Mouse (Mus musculus) CH12.LX (cell line): ENCODE results near the gene Amigo1. TPM values are rescaled to one million over a fixed set of nuclear protein-coding genes. Genes with fewer than 3 reads are reported as not detected.

Experiments
- DNase-seq: peaks from one replicate; pipeline ENCODE4 v3.0.0-alpha.2; 2013; ENCODE audit errors: extremely low read depth
- H3K27ac ChIP-seq: 2 replicates; pipeline ENCODE4 v1.5.1; 2012; ENCODE audit warnings: low read depth, mild to moderate bottlenecking, control low read depth, moderate library complexity; ENCODE audit not compliant: insufficient read depth
- H3K27me3 ChIP-seq: replicated peaks from 2 replicates; pipeline ENCODE3; 2012; ENCODE audit warnings: inconsistent platforms
- H3K36me3 ChIP-seq, 2 experiments: replicated peaks in 1 of 2; 2 replicates each; pipeline versions ENCODE3 to v1.6.1; 2012; ENCODE audit warnings: inconsistent platforms in 1 of 2, low read length in 1 of 2, mild to moderate bottlenecking in 1 of 2, mixed read lengths in 1 of 2, moderate library complexity in 1 of 2; ENCODE audit not compliant: control insufficient read depth in 1 of 2, insufficient read depth in 1 of 2
- H3K4me1 ChIP-seq, 2 experiments: 2 replicates each; pipeline ENCODE4 v1.6.1; 2012; ENCODE audit warnings: inconsistent platforms in 1 of 2, moderate library complexity in 1 of 2; ENCODE audit not compliant: insufficient read depth in 2 of 2, control insufficient read depth in 1 of 2
- H3K4me2 ChIP-seq: 2 replicates; pipeline ENCODE4 v1.6.1; 2012; ENCODE audit warnings: low read depth, mild to moderate bottlenecking, control low read depth; ENCODE audit not compliant: poor library complexity, insufficient read depth, severe bottlenecking
- H3K4me3 ChIP-seq, 3 experiments: fragments of 150-350 bp in 1 of 3; sonication (generic) in 1 of 3; replicated peaks in 1 of 3; 2 replicates each; pipeline versions ENCODE3 to v1.5.1; 2011 to 2012; ENCODE audit warnings: low read depth in 2 of 3, low read length in 2 of 3, mild to moderate bottlenecking in 2 of 3, moderate library complexity in 2 of 3, control low read depth in 1 of 3, improper control_type of control experiment in 1 of 3, inconsistent platforms in 1 of 3, mixed read lengths in 1 of 3; ENCODE audit not compliant: poor library complexity in 1 of 3
- H3K79me2 ChIP-seq: replicated peaks from 2 replicates; pipeline ENCODE4 v1.6.1; 2012; ENCODE audit warnings: mild to moderate bottlenecking, moderate library complexity; ENCODE audit not compliant: control insufficient read depth, poor library complexity, insufficient read depth, severe bottlenecking; ENCODE audit errors: extremely low read depth
- H3K9ac ChIP-seq: 2 replicates; pipeline ENCODE4 v1.6.1; 2012; ENCODE audit warnings: low read depth, mild to moderate bottlenecking, control low read depth, moderate library complexity; ENCODE audit not compliant: insufficient read depth
- H3K9me3 ChIP-seq: replicated peaks from 2 replicates; pipeline ENCODE3; 2012; ENCODE audit warnings: low read length, inconsistent platforms, mixed read lengths
- BHLHE40 ChIP-seq: IDR thresholded peaks from 2 replicates; pipeline ENCODE4 v1.6.1; 2011; ENCODE audit warnings: mild to moderate bottlenecking, low read depth, low read length, improper control_type of control experiment
- CHD1 ChIP-seq: IDR thresholded peaks from 2 replicates; pipeline ENCODE4 v1.6.1; 2012; ENCODE audit warnings: low read depth, low read length, improper control_type of control experiment, inconsistent platforms
- CTCF ChIP-seq, 2 experiments: IDR thresholded peaks in 1 of 2; conservative IDR thresholded peaks in 1 of 2; 2 replicates each; pipeline ENCODE4 v1.5.1; 2011 to 2012; ENCODE audit warnings: low read depth in 2 of 2, low read length in 2 of 2, improper control_type of control experiment in 1 of 2, inconsistent platforms in 1 of 2, mild to moderate bottlenecking in 1 of 2, moderate library complexity in 1 of 2
- EP300 ChIP-seq: IDR thresholded peaks from 2 replicates; pipeline ENCODE4 v1.6.1; 2011; ENCODE audit warnings: low read length, improper control_type of control experiment
- ETS1 ChIP-seq: conservative IDR thresholded peaks from 2 replicates; pipeline ENCODE4 v1.6.1; 2012; ENCODE audit warnings: low read depth, mild to moderate bottlenecking, inconsistent platforms, low read length, improper control_type of control experiment, moderate library complexity
- GABPA ChIP-seq: IDR thresholded peaks from 2 replicates; pipeline ENCODE4 v1.6.1; 2012; ENCODE audit warnings: low read depth, low read length, improper control_type of control experiment, inconsistent platforms; ENCODE audit not compliant: insufficient replicate concordance
- IRF4 ChIP-seq: IDR thresholded peaks from 2 replicates; pipeline ENCODE4 v1.6.1; 2014; ENCODE audit warnings: low read depth, mild to moderate bottlenecking, inconsistent platforms, low read length, improper control_type of control experiment
- JUN ChIP-seq: IDR thresholded peaks from 2 replicates; pipeline ENCODE4 v1.6.1; 2011; ENCODE audit warnings: low read depth, mild to moderate bottlenecking, low read length, improper control_type of control experiment, moderate library complexity; ENCODE audit not compliant: insufficient read depth
- JUND ChIP-seq: conservative IDR thresholded peaks from 2 replicates; pipeline ENCODE4 v1.6.1; 2011; ENCODE audit warnings: low read depth, low read length, improper control_type of control experiment
- KAT2A ChIP-seq: IDR thresholded peaks from 2 replicates; pipeline ENCODE4 v1.6.1; 2012; ENCODE audit warnings: low read length, improper control_type of control experiment, inconsistent platforms; ENCODE audit not compliant: insufficient replicate concordance
- MAX ChIP-seq: IDR thresholded peaks from 2 replicates; pipeline ENCODE4 v1.6.1; 2011; ENCODE audit warnings: low read length, improper control_type of control experiment
- MAZ ChIP-seq: IDR thresholded peaks from 2 replicates; pipeline ENCODE4 v1.6.1; 2012; ENCODE audit warnings: low read depth, mild to moderate bottlenecking, inconsistent platforms, low read length, improper control_type of control experiment, moderate library complexity
- MXI1 ChIP-seq: IDR thresholded peaks from 2 replicates; pipeline ENCODE4 v1.6.1; 2011; ENCODE audit warnings: mild to moderate bottlenecking, low read depth, low read length, improper control_type of control experiment
- NELFE ChIP-seq: IDR thresholded peaks from 2 replicates; pipeline ENCODE4 v1.6.1; 2011; ENCODE audit warnings: low read depth, low read length, improper control_type of control experiment
- PAX5 ChIP-seq: IDR thresholded peaks from 2 replicates; pipeline ENCODE4 v1.6.1; 2012; ENCODE audit warnings: low read length, inconsistent platforms, mixed read lengths
- POLR2AphosphoS2 ChIP-seq: IDR thresholded peaks from 2 replicates; pipeline ENCODE4 v1.6.1; 2011; ENCODE audit warnings: low read depth, low read length, improper control_type of control experiment
- SMC3 ChIP-seq: IDR thresholded peaks from 2 replicates; pipeline ENCODE4 v1.6.1; 2011; ENCODE audit warnings: low read depth, low read length, improper control_type of control experiment
- TBP ChIP-seq: conservative IDR thresholded peaks from 2 replicates; pipeline ENCODE4 v1.6.1; 2011; ENCODE audit warnings: low read depth, low read length, improper control_type of control experiment
- UBTF ChIP-seq: IDR thresholded peaks from 2 replicates; pipeline ENCODE4 v1.6.1; 2012; ENCODE audit warnings: low read depth, mild to moderate bottlenecking, inconsistent platforms, low read length, improper control_type of control experiment, moderate library complexity
- USF2 ChIP-seq: conservative IDR thresholded peaks from 2 replicates; pipeline ENCODE4 v1.6.1; 2011; ENCODE audit warnings: low read depth, low read length, improper control_type of control experiment
- ZC3H11A ChIP-seq: IDR thresholded peaks from 2 replicates; pipeline ENCODE4 v1.6.1; 2012; ENCODE audit warnings: low read depth, mild to moderate bottlenecking, inconsistent platforms, low read length, improper control_type of control experiment
- dilution Hi-C: fragments of 300-500 bp; cut with MboI; formaldehyde crosslinking; loops from 2 replicates; pipeline ENCODE4 v1.14.3; 2020; ENCODE audit warnings: low sequenced_read_pairs; ENCODE audit not compliant: extremely low pct_unique_long_range_greater_than_20kb, extremely low pct_ligation_motif_present
- in situ Hi-C: fragments of 300-500 bp; cut with MboI; formaldehyde crosslinking; loops from 3 replicates; pipeline ENCODE4 v1.14.3; 2019; ENCODE audit warnings: low sequenced_read_pairs, low pct_ligation_motif_present, low pct_unique_long_range_greater_than_20kb, mixed read lengths
- polyA plus RNA-seq: library from polyadenylated mRNA; unstranded; fragments of >175 nt; gene quantifications from 2 replicates; pipeline ENCODE4 v1.2.1, GENCODE M21; 2012; ENCODE audit warnings: low read depth; ENCODE audit not compliant: insufficient read length
- total RNA-seq, 2 experiments: library from RNA; depleted of rRNA; stranded (reverse); fragments of 300-350 nt in 1 of 2; fragments of >200 nt in 1 of 2; gene quantifications; 2 replicates each; pipeline ENCODE4 v1.2.3; 2012 to 2014

Amigo1 gene
- total and polyA plus RNA-seq, 3 experiments = 0.21 to 0.59 TPM; not detected in 1

GRCm38 (mm10) chr3:108195941-108196590 is 9.9 kb downstream of the Amigo1 start:
- Histone ChIP-seq H3K36me3 (peaks cover 0 to 48% of the 10 kb centered on the region in 2 experiments), H3K9me3 (no peaks in the 10 kb centered on the region), H3K4me1 (peaks cover 15 to 24% of the 10 kb centered on the region in 2 experiments), H3K9ac (no peak overlapping the region), H3K27me3 (no peaks in the 10 kb centered on the region), H3K4me2 (no peak overlapping the region), H3K27ac (no peak overlapping the region), H3K79me2 (no peaks in the 10 kb centered on the region; the same call in 1 of the 2 replicates), H3K4me3 (no peak overlapping the region)
- dilution Hi-C loops = no loop called here
- in situ Hi-C loops = no loop called here
- DNase-seq = no peak
- TF ChIP-seq ETS1 (no peak), MAX (no peak), JUND (no peak), BHLHE40 (no peak), GABPA (no peak), MAZ (no peak), PAX5 (no peak), TBP (no peak), IRF4 (no peak), UBTF (no peak), NELFE (no peak), USF2 (no peak), CHD1 (no peak), EP300 (no peak), JUN (no peak), MXI1 (no peak), KAT2A (no peak), POLR2AphosphoS2 (no peak)

DNA sequence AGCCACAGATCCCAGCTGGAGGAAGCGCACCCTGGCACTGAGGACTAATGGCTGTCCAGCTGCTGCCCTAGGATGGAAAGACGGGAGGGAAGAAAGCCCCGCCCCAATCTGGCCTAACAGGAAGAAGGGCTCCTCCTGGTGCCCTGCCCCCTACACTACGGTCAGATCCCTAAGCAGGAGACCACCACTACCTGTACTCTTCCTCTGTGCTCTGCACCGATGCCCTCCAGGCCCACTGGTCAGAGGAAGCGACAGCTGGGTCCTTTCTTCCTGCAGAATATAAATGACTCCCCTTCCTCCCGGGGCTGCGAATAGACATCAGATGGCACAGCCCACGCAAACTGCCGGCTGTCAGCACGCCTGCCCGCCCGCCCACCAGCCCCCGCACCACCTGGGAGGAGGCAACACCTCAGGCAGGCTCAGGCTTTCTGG is 10.9 kb downstream of the Amigo1 start:
- in situ Hi-C loops (no loop called here), dilution Hi-C loops (no loop called here)
- H3K4me3 ChIP-seq = no peak overlapping the region
- no peak overlapping the region for H3K27ac ChIP-seq
- no peak for DNase-seq
- no peak for TF ChIP-seq ZC3H11A
- peak in 1 of 2 experiments; percentile 34; a peak in 1 of 4 replicates for TF ChIP-seq CTCF (conservative IDR thresholded peaks at IDR 0.05 in 1 of 2, IDR thresholded peaks at IDR 0.05 in 1 of 2; ENCODE audit: low read depth in 2 of 2, low read length in 2 of 2)
- peak; percentile 30; the same call in 1 of the 2 replicates for TF ChIP-seq SMC3
- peaks cover 0 to 52% of the 10 kb centered on the region in 2 experiments for H3K36me3 ChIP-seq
- H3K9ac ChIP-seq = no peak overlapping the region
- H3K79me2 ChIP-seq = no peaks in the 10 kb centered on the region; the same call in 1 of the 2 replicates
- no peak overlapping the region for H3K4me2 ChIP-seq
- H3K9me3 ChIP-seq = no peaks in the 10 kb centered on the region
- peaks cover 15 to 33% of the 10 kb centered on the region in 2 experiments for H3K4me1 ChIP-seq
- no peaks in the 10 kb centered on the region for H3K27me3 ChIP-seq
